Mouse (Mus musculus): ENCODE data around the gene Emilin2.

The Emilin2 gene

GRCm38 (mm10) chr17:71228651-71229050 is 83.1 kb downstream of the Emilin2 start:
- DNase-seq = no peak

- DNase-seq = no peak
Measured at GRCm38 (mm10) chr17:71227128-71227895, 84.5 kb downstream of the Emilin2 start.

- DNase-seq = no peak
Measured at GRCm38 (mm10) chr17:71225091-71225490, 86.7 kb downstream of the Emilin2 start.

GRCm38 (mm10) chr17:71224521-71224920 is 87.3 kb downstream of the Emilin2 start:
- no peak for DNase-seq

- no peak for DNase-seq
Measured at GRCm38 (mm10) chr17:71223676-71224075, 88.1 kb downstream of the Emilin2 start.

- DNase-seq = no peak
Measured at GRCm38 (mm10) chr17:71221383-71221782, 90.4 kb downstream of the Emilin2 start.

- DNase-seq = no peak
Measured at GRCm38 (mm10) chr17:71217111-71217685, 94.6 kb downstream of the Emilin2 start.

- no peak for DNase-seq
Measured at GRCm38 (mm10) chr17:71216263-71216662, 95.5 kb downstream of the Emilin2 start.

GRCm38 (mm10) chr17:71215241-71215839 is 96.4 kb downstream of the Emilin2 start:
- no peak for DNase-seq

- no peak for DNase-seq
Measured at GRCm38 (mm10) chr17:71214514-71215240, 97.1 kb downstream of the Emilin2 start.

GRCm38 (mm10) chr17:71213666-71214065 is 98.1 kb downstream of the Emilin2 start:
- no peak for DNase-seq

- no peak for DNase-seq
Measured at GRCm38 (mm10) chr17:71211962-71212646, 99.7 kb downstream of the Emilin2 start.

GRCm38 (mm10) chr17:71209936-71210335 is 101.8 kb downstream of the Emilin2 start:
- DNase-seq = no peak

- DNase-seq = no peak
Measured at GRCm38 (mm10) chr17:71208921-71209320, 102.9 kb downstream of the Emilin2 start.

GRCm38 (mm10) chr17:71208376-71208775 is 103.4 kb downstream of the Emilin2 start:
- no peak for DNase-seq

- DNase-seq = no peak
Measured at GRCm38 (mm10) chr17:71207268-71207667, 104.5 kb downstream of the Emilin2 start.

GRCm38 (mm10) chr17:71206136-71206893 is 105.5 kb downstream of the Emilin2 start:
- no peak for DNase-seq

GRCm38 (mm10) chr17:71204809-71205091 is 107.0 kb downstream of the Emilin2 start:
- DNase-seq = no peak

- no peak for DNase-seq
Measured at GRCm38 (mm10) chr17:71203998-71204808, 107.6 kb downstream of the Emilin2 start.

Data from layer of hippocampus, adult 9-11 months (tissue).